Mouse (Mus musculus) stomach, embryonic 16.5 days (tissue): ENCODE measurements at regions not wholly inside any gene's neighbourhood (a gene's known extent, or its start where the extent isn't known, plus 50 kb on each side); places are given as distances from the start of the nearest gene placed in this dataset.

ENCODE experiments used
- ATAC-seq: fragments of 200-750 bp; cut with Nextera tagmentation; 2 replicates; pipeline ENCODE4 v1.8.0; 2017; ENCODE audit warnings: moderate number of reproducible peaks, moderate TSS enrichment; ENCODE audit not compliant: insufficient read depth, low FRiP score
- H3K27ac ChIP-seq: fragments of 300-500 bp; sonication (generic); 2 replicates; pipeline ENCODE4 v1.5.1; 2014; ENCODE audit warnings: low read length
- H3K27me3 ChIP-seq: fragments of 300-500 bp; sonication (generic); 2 replicates; pipeline ENCODE4 v1.6.1; 2014; ENCODE audit warnings: low read length, control low read depth, mixed read lengths; ENCODE audit not compliant: control insufficient read depth, insufficient read depth
- H3K36me3 ChIP-seq: fragments of 300-500 bp; sonication (generic); 2 replicates; pipeline ENCODE4 v1.6.1; 2014; ENCODE audit warnings: low read length; ENCODE audit not compliant: control insufficient read depth, insufficient read depth
- H3K4me1 ChIP-seq: fragments of 300-500 bp; sonication (generic); 2 replicates; pipeline ENCODE4 v1.6.1; 2014; ENCODE audit warnings: low read length, control low read depth, mixed read lengths; ENCODE audit not compliant: control insufficient read depth, insufficient read depth
- H3K4me2 ChIP-seq: fragments of 300-500 bp; sonication (generic); 2 replicates; pipeline ENCODE4 v1.6.1; 2014; ENCODE audit warnings: low read depth, low read length, mixed read lengths
- H3K4me3 ChIP-seq: fragments of 300-500 bp; sonication (generic); replicated peaks from 2 replicates; pipeline ENCODE4 v1.5.1; 2014; ENCODE audit warnings: mild to moderate bottlenecking, low read length
- H3K9ac ChIP-seq: fragments of 300-500 bp; sonication (generic); 2 replicates; pipeline ENCODE4 v1.6.1; 2014; ENCODE audit warnings: low read length
- H3K9me3 ChIP-seq: fragments of 300-500 bp; sonication (generic); replicated peaks from 2 replicates; pipeline ENCODE4 v1.6.1; 2016; ENCODE audit warnings: low read length, control low read depth; ENCODE audit not compliant: control insufficient read depth
- WGBS: fragments of 180-500 bp; shearing (Covaris S2); extraction: QIAGEN DNeasy Blood & Tissue Kit; methylation state at CpG from one replicate; pipeline ENCODE4 v1.1.7; 2014; 5-methylcytosine and 5-hydroxymethylcytosine counted together

- Histone ChIP-seq H3K36me3 (no peaks in the 10 kb centered on the region), H3K4me1 (no peaks in the 10 kb centered on the region), H3K9me3 (no peaks in the 10 kb centered on the region), H3K4me2 (no peak overlapping the region), H3K27me3 (no peaks in the 10 kb centered on the region), H3K27ac (no peak overlapping the region), H3K4me3 (no peak overlapping the region), H3K9ac (no peak overlapping the region)
- ATAC-seq = no peak
- 79% methylated on average over 13 of the region's 13 CpGs for WGBS
Observed at GRCm38 (mm10) chr4:89509655-89510391, 169.4 kb upstream of the Dmrta1 start.

GRCm38 (mm10) chr4:89508103-89508763 lies 171.0 kb upstream of the Dmrta1 start:
- H3K36me3 ChIP-seq = no peaks in the 10 kb centered on the region
- H3K27ac ChIP-seq = no peak overlapping the region
- 26% methylated on average over 6 of the region's 6 CpGs for WGBS
- H3K9ac ChIP-seq = no peak overlapping the region
- H3K4me3 ChIP-seq = no peak overlapping the region
- no peak overlapping the region for H3K4me2 ChIP-seq
- no peaks in the 10 kb centered on the region for H3K27me3 ChIP-seq
- H3K9me3 ChIP-seq = no peaks in the 10 kb centered on the region
- no peaks in the 10 kb centered on the region for H3K4me1 ChIP-seq
- ATAC-seq = no peak

GRCm38 (mm10) chr4:89505368-89505819 lies 173.8 kb upstream of the Dmrta1 start:
- H3K27ac ChIP-seq = no peak overlapping the region
- no peak overlapping the region for H3K9ac ChIP-seq
- H3K9me3 ChIP-seq = no peaks in the 10 kb centered on the region
- H3K36me3 ChIP-seq = no peaks in the 10 kb centered on the region
- H3K4me1 ChIP-seq = no peaks in the 10 kb centered on the region
- ATAC-seq = no peak
- no peak overlapping the region for H3K4me2 ChIP-seq
- H3K4me3 ChIP-seq = no peak overlapping the region
- 13% methylated on average over 6 of the region's 6 CpGs for WGBS
- H3K27me3 ChIP-seq = no peaks in the 10 kb centered on the region

- 42% methylated on average over 4 of the region's 4 CpGs for WGBS
Observed at GRCm38 (mm10) chr4:89500232-89500631, 179.0 kb upstream of the Dmrta1 start.

GRCm38 (mm10) chr4:89490947-89491346 lies 180.1 kb upstream of the Cdkn2b start:
- 84% methylated on average over 8 of the region's 8 CpGs for WGBS
- no peaks in the 10 kb centered on the region for H3K36me3 ChIP-seq
- H3K4me1 ChIP-seq = no peaks in the 10 kb centered on the region; the same call in 1 of the 2 replicates
- no peaks in the 10 kb centered on the region for H3K27me3 ChIP-seq
- no peak overlapping the region for H3K4me2 ChIP-seq
- ATAC-seq = no peak
- no peaks in the 10 kb centered on the region for H3K9me3 ChIP-seq
- H3K27ac ChIP-seq = no peak overlapping the region
- H3K9ac ChIP-seq = no peak overlapping the region
- no peak overlapping the region for H3K4me3 ChIP-seq

More at GRCm38 (mm10) chr4:89500232-89500631, 179.0 kb upstream of the Dmrta1 start:
- no peaks in the 10 kb centered on the region for H3K9me3 ChIP-seq
- H3K27ac ChIP-seq = no peak overlapping the region
- H3K27me3 ChIP-seq = no peaks in the 10 kb centered on the region
- H3K9ac ChIP-seq = no peak overlapping the region
- no peak overlapping the region for H3K4me3 ChIP-seq
- no peak for ATAC-seq
- no peak overlapping the region for H3K4me2 ChIP-seq
- H3K4me1 ChIP-seq = no peaks in the 10 kb centered on the region
- no peaks in the 10 kb centered on the region for H3K36me3 ChIP-seq

- Histone ChIP-seq H3K27ac (no peak overlapping the region), H3K36me3 (no peaks in the 10 kb centered on the region), H3K4me1 (no peaks in the 10 kb centered on the region; the same call in 1 of the 2 replicates), H3K9me3 (no peaks in the 10 kb centered on the region), H3K9ac (no peak overlapping the region), H3K4me2 (no peak overlapping the region), H3K4me3 (no peak overlapping the region), H3K27me3 (no peaks in the 10 kb centered on the region)
- 68% methylated on average over 5 of the region's 5 CpGs for WGBS
- ATAC-seq = no peak
Observed at GRCm38 (mm10) chr4:89487416-89488165, 176.8 kb upstream of the Cdkn2b start.

GRCm38 (mm10) chr4:89486963-89487362 lies 176.1 kb upstream of the Cdkn2b start:
- H3K27me3 ChIP-seq = no peaks in the 10 kb centered on the region
- H3K9ac ChIP-seq = no peak overlapping the region
- no peaks in the 10 kb centered on the region for H3K36me3 ChIP-seq
- H3K9me3 ChIP-seq = no peaks in the 10 kb centered on the region
- WGBS = 70% methylated on average over 4 of the region's 4 CpGs
- H3K4me2 ChIP-seq = no peak overlapping the region
- H3K4me1 ChIP-seq = no peaks in the 10 kb centered on the region; the same call in 1 of the 2 replicates
- no peak for ATAC-seq
- no peak overlapping the region for H3K4me3 ChIP-seq
- no peak overlapping the region for H3K27ac ChIP-seq

GRCm38 (mm10) chr4:89485981-89486531 lies 175.2 kb upstream of the Cdkn2b start:
- Histone ChIP-seq H3K27ac (no peak overlapping the region), H3K4me1 (no peaks in the 10 kb centered on the region; the same call in 1 of the 2 replicates), H3K36me3 (no peaks in the 10 kb centered on the region), H3K9me3 (no peaks in the 10 kb centered on the region), H3K4me3 (no peak overlapping the region), H3K4me2 (no peak overlapping the region), H3K9ac (no peak overlapping the region), H3K27me3 (no peaks in the 10 kb centered on the region)
- ATAC-seq = peak; percentile 66; the same call in 1 of the 2 replicates
- 24% methylated on average over 11 of the region's 11 CpGs for WGBS
